Mouse (Mus musculus): ENCODE results near the gene Cfap43.

Cfap43 gene

DNA sequence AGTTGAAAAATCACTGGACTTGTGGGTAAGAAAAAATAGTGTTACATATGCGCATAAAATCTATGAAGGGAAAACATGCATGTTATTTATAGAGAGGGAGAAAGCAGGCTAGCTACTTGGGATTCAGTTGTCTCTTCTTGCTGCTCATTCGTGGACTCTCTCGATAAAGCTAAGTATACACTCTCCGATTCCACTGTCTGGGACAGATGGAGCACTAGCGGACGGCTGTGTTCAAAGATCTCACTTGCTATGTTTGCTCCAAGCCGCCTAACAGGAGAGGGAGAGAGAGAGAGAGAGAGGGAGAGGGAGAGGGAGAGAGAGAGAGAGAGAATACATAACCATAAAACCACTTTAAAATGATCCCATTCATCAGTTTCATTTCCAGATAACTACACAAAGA is 138.9 kb downstream of the Cfap43 start:
- DNase-seq, result no peak

DNA sequence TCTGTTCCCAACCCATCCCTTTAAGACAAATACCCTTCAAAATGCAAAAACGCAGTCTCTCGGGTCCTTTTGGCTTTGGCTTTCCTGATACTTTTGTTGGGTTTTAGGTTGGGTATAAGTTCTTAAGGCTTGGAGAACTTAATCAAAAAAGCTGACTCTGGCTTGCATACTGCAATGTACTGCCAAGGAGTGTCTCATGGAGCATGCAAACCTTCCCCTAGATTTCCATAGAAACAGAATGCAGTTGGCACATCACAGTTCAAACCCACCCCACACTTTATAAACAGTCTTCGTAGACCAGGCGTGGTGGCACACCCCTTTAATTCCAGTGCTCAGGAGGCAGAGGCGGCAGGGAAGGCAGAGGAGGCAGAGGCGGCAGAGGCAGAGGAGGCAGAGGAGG is 141.2 kb downstream of the Cfap43 start:
- DNase-seq, result no peak

DNA sequence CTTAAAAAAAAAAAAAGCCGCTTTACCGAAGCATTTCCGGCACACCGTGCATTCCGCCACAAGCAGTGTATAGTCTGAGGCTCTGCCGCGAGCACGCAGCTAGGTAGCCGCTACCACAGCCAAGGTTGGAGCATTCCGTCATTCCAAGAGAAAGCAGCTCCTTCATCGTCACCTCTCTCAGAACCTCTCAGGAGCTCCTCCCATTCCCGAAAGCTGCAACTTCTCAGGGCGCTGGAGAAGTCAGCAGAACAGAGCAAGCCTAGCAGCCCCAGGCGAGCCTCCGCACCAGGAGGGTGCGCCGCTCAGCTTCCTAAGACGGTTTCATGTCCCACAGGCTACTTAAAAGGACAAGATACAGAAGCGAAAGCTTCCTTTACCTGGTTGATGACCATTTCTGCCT is 163.5 kb downstream of the Cfap43 start:
- no peak for DNase-seq

DNA sequence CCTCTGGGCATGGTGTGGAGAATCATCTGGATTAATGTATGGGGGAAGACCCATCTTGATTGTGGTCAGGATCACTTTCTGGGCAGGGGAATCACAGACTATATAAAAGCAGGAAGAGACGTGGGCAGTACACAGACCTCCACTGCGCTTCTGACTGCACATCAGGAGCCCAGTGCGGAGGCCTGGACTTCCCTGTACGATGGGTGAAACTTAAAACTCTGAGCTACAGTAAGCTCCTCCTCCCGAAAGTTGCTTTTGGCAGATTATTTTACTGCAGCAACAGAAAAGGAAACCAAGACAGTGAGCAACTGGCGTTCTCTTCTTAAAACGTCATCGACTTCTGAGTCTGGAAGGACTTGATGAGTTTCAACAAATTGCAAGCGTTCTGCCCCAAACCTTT is 164.2 kb downstream of the Cfap43 start:
- DNase-seq, result no peak

DNA sequence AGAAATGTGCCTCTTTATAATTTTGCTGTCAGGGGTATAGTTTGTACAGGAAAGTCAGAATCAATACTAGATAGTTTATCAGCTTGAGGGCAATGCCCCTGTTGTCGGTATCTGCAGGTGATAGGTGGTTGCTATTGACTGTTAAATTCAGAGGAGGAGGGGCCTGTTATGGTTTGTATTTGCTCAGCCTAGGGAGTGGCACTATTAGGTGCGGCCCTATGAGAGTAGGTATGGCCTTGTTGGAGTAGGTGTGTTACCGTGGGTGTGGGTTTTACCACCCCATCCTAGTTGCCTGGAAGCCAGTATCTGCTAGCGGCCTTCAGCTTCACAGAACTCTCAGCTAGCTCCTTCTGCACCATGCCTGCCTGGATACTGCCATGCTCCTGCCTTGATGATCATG is 165.2 kb downstream of the Cfap43 start:
- no peak for DNase-seq

DNA sequence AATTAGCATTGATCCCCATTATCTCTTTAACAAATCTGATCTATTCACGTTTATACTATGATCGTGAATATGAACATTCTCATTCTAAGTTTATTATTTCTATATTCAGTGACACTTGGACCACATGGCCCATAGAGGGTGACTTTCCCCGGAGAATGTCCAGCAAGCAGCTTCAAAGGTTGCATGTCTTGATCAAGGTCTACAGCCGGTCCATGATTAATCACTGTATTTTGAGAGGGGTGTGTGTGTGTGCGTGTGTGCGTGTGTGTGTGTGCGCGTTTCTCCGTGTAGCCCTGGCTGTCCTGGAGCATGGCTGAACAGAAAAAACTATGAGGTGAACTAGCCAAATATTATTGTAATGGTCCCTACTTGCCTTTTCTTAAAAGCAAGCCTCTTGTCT is 166.6 kb downstream of the Cfap43 start:
- DNase-seq, result no peak

DNA sequence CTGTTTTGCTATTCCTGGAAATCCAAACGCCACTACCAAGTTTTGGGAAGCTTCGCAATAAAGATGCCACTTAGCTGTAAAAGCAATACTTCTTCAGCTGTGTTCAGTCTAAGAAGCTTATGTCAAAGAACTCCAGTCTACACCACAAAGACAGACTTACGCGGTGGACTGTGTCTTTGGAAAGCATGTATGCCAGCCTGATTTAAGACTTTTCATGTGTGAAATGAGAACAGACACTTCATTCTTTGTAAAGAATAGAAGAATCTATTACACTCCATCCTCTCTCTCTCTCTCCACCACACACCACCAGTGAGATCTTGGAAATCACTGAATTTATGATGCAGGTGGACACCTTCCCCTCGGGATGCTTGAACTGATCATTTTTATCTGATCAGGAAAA is 168.7 kb downstream of the Cfap43 start:
- DNase-seq, result no peak

DNA sequence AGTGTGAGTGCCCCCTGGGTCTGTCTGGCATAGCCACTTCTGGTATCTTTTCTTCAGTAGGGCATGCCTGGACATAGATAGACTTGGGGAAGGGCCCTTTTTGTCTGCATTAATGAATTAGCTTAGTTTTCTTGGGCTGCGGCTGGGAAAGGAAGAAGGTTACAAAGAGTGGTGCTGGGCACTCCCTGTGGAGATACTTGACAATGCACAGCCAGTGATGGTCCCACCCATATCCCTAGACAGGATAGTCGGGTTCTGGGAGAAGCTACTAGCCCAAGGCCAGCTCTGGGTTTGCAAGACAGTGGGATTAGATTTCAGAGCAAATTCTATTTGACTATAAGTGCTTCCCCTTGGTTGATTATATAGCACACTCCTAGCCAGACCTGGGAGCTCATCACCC is 170.1 kb downstream of the Cfap43 start:
- DNase-seq, result no peak

DNA sequence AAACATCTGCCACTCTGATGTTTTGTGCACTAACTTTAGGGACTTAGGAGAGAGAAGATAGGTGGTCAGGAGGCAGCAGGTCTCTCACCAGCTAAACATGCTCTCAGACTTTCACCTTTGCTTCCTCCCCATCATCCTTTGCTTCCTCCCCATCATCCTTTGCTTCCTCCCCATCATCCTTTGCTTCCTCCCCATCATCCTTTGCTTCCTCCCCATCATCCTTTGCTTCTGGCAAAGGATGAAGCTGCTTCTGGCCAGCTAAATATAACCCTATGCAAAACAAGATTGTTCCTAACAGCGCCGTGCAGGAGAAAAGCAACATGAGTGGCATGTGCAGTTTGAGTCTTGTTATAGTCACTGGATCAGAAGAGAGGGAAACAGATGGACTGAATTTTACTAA is 172.0 kb downstream of the Cfap43 start:
- no peak for DNase-seq

DNA sequence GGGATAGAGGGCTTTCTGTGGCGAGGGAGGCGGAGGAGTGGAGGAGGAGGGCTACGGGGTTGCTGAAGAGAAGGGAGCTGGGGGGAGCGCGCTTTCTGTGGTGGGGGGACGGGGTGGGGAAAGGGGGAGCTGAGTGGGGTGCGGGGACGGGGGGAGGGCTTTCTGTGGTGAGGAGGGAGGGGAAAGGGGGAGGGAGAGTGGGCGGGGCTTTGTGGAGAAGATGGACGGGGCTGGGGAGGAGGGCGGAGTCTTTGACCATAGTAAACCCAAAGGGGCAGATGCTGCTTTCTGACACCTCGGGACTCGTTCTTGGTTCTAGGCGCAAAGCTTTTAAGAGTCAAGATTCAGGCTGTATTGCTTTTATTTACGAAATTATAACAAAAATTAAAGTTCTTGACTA is 187.2 kb downstream of the Cfap43 start:
- peak in 1 of 2 experiments; percentile 88 for DNase-seq

DNA sequence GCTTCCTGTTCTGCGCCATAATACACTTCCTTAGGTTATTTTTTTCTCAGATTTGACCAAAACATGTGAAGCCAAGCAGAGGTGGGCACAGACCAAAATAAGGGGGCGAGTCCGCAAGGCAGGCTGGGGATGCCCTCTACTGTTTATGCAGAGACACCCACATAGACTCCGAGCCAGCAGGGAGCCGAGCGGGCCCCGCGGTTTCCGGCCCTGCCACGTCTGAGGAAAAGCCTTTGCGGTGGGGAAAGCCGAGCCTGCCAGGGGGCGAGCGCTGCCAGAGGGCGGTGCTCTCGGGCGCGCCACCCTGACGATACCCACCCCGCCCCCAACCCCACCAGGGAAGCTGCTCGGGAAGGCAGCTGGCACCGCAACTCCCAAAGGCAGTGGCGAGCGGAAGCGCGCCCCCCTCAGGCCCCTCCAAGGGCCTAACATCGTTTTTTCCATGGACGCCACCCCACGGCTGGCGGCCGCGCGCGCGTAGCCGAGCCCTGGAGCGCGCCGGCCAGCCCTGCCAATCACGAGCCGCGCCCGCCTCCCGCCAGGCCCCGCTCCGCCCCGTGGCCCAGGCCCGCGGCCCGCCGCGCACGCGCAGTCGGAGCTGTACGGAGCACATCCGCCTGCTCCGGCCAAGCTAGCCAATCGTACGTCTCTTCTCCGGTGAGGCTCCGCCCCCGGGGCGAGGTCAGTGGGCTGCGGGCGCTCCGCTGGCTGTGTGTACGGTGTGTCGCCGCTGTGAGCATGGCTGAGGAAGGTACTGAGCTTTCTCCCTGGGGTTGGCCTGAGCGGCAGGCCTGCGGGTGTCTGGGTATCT is 187.8 kb downstream of the Cfap43 start, which contains the start of gene Sfr1:
Gene Sfr1 (plus strand): TSS at position 612 of the 811 bp plus-strand sequence.
- DNase-seq, result peak; percentile 99 to 100

DNA sequence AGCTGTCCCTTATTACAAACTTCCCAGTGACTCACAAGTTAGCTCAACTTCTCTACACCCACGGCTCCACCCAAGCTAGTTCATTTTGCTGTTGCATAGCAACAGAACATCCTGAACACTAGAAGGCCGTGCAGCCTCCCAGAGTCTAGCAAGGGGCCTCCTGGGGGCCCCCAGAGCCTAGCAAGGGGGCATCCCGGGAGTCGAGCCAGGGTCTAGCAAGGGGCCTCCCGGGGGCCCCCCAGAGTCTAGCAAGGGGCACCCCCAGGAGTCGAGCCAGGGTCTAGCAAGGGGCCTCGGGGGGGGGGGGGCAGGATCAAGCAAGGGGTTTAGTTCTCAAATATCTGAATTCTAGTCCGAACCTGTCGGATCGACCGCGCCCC is 188.4 kb downstream of the Cfap43 start:
- peak in 1 of 2 experiments; percentile 48 for DNase-seq

DNA sequence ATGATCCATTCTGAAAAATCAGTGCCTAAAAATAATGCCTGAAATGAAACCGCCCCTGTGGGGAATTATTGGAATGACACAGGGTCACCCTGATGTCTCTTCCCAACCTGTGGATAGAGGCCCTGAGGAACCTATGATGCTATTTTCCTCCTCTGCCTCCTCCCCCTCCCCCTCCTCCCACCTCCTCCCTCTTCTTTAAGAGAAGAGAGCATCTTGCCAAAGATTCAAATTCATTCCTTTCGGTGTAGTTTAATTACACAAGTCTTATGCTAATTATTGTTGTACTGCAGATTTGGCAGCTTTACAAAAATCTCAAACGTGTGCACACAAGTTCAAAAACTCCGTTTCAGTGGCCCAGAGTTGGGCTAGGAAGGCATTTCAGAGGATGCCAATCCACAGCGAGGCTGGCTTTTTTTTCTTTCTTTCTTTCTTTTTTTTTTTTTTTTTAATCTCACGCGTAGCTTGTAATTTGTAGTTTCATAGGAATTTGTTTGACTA is 193.4 kb downstream of the Cfap43 start:
- DNase-seq, result no peak

DNA sequence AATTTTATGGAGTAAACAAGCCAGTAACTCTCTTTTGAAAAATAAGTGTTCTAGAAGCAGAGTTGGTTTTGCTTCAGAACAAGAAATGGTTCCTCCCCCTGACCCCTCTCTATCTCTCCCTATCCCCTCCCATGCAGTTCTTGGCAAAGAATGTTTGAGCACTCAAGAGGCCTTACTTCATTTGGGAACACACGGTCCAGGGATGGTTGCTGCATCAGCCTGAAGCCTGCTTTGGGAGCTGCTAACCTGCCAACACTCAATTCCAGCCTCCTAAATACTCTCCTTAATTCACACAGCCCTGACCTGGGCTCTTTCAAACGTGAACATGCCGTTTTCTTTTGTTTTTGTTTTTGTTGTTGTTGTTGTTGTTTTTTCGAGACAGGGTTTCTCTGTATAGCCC is 194.2 kb downstream of the Cfap43 start:
- no peak for DNase-seq

DNA sequence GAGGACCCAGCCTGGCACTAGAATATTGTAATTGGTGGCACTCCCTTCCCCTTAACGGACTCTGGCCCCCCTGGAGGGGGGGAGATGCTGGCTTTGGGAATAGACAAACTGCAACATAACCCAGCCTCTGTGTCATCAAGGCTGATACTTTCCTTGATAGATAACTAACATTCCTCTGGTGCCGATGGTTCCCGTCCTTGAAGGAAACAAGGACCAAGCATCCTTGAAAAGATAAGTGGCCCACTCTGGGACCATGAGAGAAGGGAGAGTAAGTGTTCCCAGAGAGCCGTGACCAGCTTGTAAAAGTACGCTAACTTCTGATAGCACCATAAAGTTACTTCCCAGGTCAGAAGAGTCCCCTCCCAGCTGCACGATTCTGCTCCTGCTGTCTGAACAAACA is 196.6 kb downstream of the Cfap43 start:
- no peak for DNase-seq

DNA sequence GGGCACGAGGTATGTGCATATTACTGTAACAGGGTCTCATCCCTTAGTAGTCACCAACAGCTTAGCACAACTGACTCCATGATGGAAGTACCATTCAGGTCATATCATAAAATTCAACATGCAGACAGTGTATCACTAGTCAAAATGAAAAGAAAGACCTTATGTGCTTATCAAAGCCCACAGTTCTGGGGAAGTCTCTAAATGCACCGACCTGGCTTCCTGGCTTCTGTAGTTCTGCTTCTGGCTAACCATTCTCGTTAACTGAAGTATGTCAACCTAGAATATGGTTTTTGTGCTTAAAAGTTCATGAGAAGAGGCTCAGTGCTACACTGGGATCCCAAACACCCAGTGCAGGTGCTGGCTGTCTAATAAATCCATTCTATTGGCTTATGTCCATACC is 199.9 kb downstream of the Cfap43 start:
- DNase-seq, result no peak

DNA sequence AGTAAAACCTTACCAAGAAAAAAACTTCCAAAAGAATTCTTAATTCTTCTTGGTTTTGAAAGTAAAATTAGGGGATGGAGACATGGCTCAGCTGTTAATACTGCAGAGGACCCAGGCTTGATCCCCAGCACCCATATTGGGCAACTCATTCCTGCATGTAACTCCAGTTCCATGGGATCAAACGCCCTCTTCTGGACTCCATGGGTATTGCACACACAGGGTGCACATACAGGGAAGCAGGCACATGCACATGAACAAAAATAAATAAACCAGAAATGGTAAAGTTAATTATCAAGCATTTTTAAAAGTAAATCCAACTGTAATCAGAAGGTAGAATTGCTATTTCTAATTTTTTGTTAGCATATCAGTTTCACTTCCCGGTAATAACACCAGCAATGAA is 202.9 kb downstream of the Cfap43 start:
- DNase-seq, result no peak

DNA sequence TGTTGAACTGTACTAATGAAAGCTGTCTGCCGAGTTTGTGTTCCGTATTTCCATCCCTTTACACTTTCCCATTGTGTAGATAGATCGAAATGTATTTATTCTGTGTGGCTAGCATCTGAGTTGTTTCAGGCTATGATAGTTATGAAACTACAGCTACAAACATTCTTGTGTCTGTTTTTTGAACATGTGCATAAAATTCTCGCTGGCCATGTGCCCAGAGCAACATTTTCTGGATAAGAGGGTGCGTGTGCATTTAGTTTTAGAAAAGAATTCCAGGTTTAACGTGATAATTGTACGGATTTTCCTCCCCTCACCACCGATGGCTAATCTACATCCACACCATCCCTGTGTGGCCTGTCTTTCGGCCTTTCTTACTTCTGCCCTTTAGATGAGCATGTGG is 205.6 kb downstream of the Cfap43 start:
- no peak for DNase-seq

DNA sequence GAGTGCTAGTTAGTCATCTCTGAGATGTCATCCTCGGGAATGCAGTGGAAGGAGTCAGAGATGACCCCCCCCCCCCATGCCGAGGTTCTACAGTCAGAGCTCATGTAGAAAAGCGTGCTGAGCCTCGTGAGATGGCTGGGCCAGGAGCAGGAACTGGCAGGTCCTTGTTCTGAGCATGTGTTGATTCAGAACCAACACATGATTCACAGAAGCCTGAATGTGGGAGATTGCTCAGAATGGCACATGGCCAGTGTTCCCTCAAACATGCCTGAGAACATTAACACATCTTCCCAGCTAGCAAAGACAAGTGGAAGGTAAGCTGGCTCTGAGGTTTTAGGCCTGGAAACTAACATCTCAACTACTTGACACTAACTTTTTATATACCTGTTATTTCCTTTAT is 208.7 kb downstream of the Cfap43 start:
- DNase-seq, result no peak

DNA sequence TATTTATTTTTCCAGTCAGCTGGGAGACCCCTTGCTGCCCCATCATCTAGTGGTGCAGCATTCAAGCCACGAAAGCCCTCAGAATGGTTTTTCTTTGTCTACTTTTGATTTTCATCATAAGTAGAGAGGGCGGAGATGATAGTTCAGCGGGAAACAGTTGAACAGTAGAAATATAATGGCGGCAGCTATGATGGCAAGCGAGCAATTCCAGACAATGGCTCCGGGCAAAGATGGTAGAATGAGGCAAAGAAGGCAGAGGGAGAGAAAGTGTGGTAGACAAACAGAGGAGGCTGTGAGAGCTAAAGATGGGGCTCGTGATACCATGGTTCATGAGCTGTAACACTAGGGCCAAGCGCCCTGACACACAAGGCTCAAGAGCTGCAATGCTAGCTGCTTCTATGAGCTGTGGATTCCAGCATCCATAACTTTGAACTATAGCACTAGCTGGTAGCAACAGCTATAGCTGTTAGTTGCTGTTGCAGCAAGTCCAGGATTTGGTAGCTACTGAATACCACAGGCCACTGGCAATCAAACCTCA is 213.2 kb downstream of the Cfap43 start:
- DNase-seq, result no peak

DNA sequence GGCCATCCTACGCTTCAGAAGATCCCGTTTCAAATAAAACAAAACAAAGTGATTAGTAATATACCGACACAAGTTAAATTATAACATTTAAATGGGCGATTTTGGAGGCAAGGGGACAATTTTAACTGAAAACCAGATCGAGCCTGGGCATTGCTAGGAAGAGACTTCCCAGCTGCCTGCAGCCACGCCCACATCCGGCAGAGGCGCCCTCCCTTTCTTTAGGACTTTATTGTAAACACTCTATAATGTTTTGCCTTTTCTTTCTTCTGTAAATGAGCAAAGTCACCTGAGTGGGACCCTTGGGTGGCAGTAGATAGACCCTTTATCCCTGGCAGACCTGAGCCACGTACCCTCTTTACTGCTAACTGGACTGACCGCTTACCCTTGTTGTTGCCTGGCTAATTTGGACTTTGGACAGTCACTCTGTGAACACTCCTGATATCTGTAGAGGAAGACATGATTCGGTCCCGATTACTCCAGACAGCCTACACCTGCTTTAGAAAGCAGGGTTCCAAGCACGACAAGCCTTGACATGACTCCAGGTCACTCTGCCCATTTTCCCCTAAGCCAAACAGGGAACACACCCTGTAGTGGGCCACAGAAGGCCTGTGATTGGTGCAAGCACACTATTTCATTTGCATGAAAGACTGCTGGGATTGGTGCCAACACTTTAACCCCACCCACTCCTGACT is 213.9 kb downstream of the Cfap43 start:
- no peak for DNase-seq

DNA sequence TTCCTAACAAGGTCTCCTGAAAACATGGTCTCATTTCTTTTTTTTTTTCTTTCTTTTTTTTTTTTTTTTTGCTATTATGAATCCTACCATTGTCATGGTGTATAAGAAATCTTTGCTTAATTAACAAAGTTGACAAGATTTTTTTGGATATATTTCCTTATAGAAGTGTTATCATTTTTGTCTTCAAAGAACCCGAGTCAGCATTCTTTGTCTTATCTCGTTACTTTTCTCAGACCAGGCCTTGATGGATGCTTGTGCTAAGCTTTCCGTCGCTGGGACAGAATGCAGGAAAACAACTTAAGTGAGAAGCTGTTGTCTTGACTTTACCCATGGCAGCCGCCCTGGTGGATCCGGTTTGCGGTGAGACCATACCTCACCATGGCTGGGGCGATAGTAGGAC is 218.6 kb downstream of the Cfap43 start:
- DNase-seq, result no peak

DNA sequence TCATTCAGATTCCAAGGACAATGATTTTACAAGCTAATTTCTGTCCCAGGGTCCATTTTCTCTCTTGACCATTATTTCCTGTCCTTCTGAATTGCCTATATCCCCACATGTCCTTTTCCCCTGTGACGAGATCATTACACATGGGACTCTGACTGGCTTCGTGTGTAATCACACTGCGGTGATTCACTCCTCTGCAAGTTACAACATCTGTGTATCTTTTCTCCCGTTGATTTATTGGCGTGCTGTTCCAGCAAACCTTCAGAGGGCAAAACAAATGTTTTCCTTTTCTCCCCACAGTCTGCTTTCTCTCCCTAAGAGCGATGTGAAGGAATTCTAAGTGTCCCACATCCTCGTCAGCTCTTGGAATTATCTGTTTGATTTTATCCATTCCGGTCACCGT is 219.3 kb downstream of the Cfap43 start:
- no peak for DNase-seq

DNA sequence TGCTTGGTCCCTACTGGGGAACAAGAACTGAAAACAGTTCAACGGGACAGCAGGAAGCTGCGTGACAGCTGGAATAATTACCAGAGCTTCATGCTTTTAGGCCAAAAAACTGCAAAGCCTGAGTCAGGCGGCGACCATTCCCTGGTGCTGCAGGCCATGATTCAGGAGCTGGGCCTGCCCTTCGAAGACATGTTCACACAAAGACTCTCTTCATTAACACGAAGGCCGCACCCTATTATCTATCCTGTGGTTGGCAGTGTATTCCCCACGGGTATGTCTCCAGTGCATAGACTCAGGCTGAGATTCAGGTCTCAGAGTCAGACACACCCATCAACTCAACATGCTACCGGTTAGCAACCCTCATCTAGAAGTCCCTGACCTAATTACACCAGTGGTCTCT is 220.8 kb downstream of the Cfap43 start:
- DNase-seq, result no peak

All from cerebellum, postnatal 25 days (tissue).